Mouse (Mus musculus): ENCODE results near the gene Olfr1501. TPM values are rescaled to one million over a fixed set of nuclear protein-coding genes. Genes with fewer than 3 reads are reported as not detected.
"Not testable (repeated sequence)": the region's sequence is repeated elsewhere in the genome, so short reads cannot be mapped to it uniquely, and the experiment has no call there.

Olfr1501 gene
- polyA plus RNA-seq, 1 experiment from 2014 or later = not detected

DNA sequence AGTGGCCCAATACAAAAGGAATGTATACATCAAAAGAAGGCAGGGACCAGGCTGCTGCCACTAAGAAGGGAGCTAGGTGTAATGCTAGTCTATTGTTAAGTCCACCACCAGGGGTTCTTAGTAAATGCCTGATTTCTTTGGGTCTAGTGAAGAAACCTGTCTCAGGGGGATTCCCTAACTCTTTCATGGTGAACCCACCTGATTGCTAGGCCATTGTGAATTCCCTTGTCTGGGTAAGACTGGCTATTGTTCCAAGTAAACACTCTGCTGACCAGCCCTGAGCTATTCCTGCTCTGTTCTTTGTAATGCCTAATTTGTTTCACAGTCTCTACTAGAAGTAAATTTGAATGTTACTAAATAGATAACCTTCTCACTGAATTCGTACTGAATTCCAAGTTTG, 45.0 kb downstream of the Olfr1501 start:
- H3K36me3 ChIP-seq (ENCODE audit: control insufficient read depth, insufficient read depth, low read length); ATAC-seq (replicated peaks; ENCODE audit: low FRiP score); H3K9ac ChIP-seq (ENCODE audit: low read length); H3K4me2 ChIP-seq (ENCODE audit: low read depth, low read length, severe bottlenecking); H3K4me3 ChIP-seq (ENCODE audit: low read depth, low read length); DNase-seq (ENCODE audit: low spot score); H3K27ac ChIP-seq (ENCODE audit: low read depth, low read length); H3K9me3 ChIP-seq (ENCODE audit: control insufficient read depth, low read length); H3K27me3 ChIP-seq (ENCODE audit: control insufficient read depth, insufficient read depth, low read length); H3K4me1 ChIP-seq (replicated peaks; ENCODE audit: control insufficient read depth, insufficient read depth, low read length): not testable (repeated sequence)
- WGBS = 69% methylated on average over 1 of the region's 1 CpGs

DNA sequence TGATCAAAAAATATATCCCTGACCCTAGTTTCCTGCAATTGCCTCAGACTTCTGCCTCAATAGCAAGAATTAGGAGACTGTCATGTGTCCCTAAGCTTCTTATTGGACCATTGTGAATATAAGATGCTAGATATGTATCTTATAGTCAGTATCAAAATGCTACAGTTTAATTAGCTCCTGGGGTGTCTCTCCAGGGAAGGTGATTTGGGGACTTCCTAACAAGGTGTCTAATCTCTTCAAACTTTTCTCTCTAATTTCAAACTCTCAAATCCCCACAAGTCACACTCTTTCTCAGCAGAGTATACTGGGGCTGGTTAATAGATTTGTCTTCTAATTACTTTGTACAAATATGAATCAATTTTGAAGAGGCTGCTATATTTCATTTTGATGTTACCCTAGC, 52.4 kb downstream of the Olfr1501 start, which contains the start of gene Olfr1497:
TSS of gene Olfr1497 (minus strand) at position 101 of the 400 bp plus-strand sequence.
- no peak within 1 kb of the TSS for H3K27ac ChIP-seq (ENCODE audit: low read depth, low read length)
- H3K4me1 ChIP-seq (replicated peaks; ENCODE audit: control insufficient read depth, insufficient read depth, low read length) = no peaks in the 10 kb centered on the region
- H3K9me3 ChIP-seq (ENCODE audit: control insufficient read depth, low read length) = no peaks in the 10 kb centered on the region
- H3K4me3 ChIP-seq (ENCODE audit: low read depth, low read length) = no peak within 1 kb of the TSS
- H3K36me3 ChIP-seq (ENCODE audit: control insufficient read depth, insufficient read depth, low read length) = no peaks in the 10 kb centered on the region
- DNase-seq (ENCODE audit: low spot score) (no peak), ATAC-seq (replicated peaks; ENCODE audit: low FRiP score) (no peak)
- no peak within 1 kb of the TSS for H3K9ac ChIP-seq (ENCODE audit: low read length)
- no peak within 1 kb of the TSS for H3K4me2 ChIP-seq (ENCODE audit: low read depth, low read length, severe bottlenecking)
- H3K27me3 ChIP-seq (ENCODE audit: control insufficient read depth, insufficient read depth, low read length) = no peaks in the 10 kb centered on the region

Other genes with a start within 250 kb of the Olfr1501 start
- gene Olfr1487, start 233.3 kb downstream of the Olfr1501 start, polyA plus RNA-seq (2014; fragmentation: Nextera tagmentation; extraction: Ambion mirVana) = not detected in 2 replicates
- not detected in 2 replicates for gene Olfr1489, start 219.1 kb downstream of the Olfr1501 start, polyA plus RNA-seq (2014; fragmentation: Nextera tagmentation; extraction: Ambion mirVana)
- not detected in 2 replicates for gene Olfr1490, start 199.6 kb downstream of the Olfr1501 start, polyA plus RNA-seq (2014; fragmentation: Nextera tagmentation; extraction: Ambion mirVana)
- gene Olfr1491, start 153.4 kb downstream of the Olfr1501 start, polyA plus RNA-seq (2014; fragmentation: Nextera tagmentation; extraction: Ambion mirVana) = not detected in 2 replicates
- gene Olfr1493-ps1, start 127.4 kb downstream of the Olfr1501 start, polyA plus RNA-seq (2014; fragmentation: Nextera tagmentation; extraction: Ambion mirVana) = not detected in 2 replicates
- gene Olfr1494, start 111.0 kb downstream of the Olfr1501 start, polyA plus RNA-seq (2014; fragmentation: Nextera tagmentation; extraction: Ambion mirVana) = not detected in 2 replicates
- gene Olfr1495, start 86.1 kb downstream of the Olfr1501 start, polyA plus RNA-seq (2014; fragmentation: Nextera tagmentation; extraction: Ambion mirVana) = not detected in 2 replicates
- gene Olfr1496, start 72.8 kb downstream of the Olfr1501 start, polyA plus RNA-seq (2014; fragmentation: Nextera tagmentation; extraction: Ambion mirVana) = not detected in 2 replicates
- gene Olfr1497, start 52.5 kb downstream of the Olfr1501 start, polyA plus RNA-seq (2014; fragmentation: Nextera tagmentation; extraction: Ambion mirVana) = not detected in 2 replicates
- gene Olfr1499, start 31.2 kb downstream of the Olfr1501 start, polyA plus RNA-seq (2014; fragmentation: Nextera tagmentation; extraction: Ambion mirVana) = not detected in 2 replicates
- not detected in 2 replicates for gene Olfr1500, start 20.2 kb downstream of the Olfr1501 start, polyA plus RNA-seq (2014; fragmentation: Nextera tagmentation; extraction: Ambion mirVana)
- gene Olfr1502, start 11.1 kb upstream of the Olfr1501 start, polyA plus RNA-seq (2014; fragmentation: Nextera tagmentation; extraction: Ambion mirVana) = not detected in 2 replicates
- gene Olfr1504, start 47.2 kb upstream of the Olfr1501 start, polyA plus RNA-seq (2014; fragmentation: Nextera tagmentation; extraction: Ambion mirVana) = not detected in 2 replicates
- gene Olfr1505, start 62.8 kb upstream of the Olfr1501 start, polyA plus RNA-seq (2014; fragmentation: Nextera tagmentation; extraction: Ambion mirVana) = not detected in 2 replicates

All from forebrain, embryonic 11.5 days (tissue).